Mouse (Mus musculus) MEL (cell line): ENCODE measurements at regions not wholly inside any gene's neighbourhood (a gene's known extent, or its start where the extent isn't known, plus 50 kb on each side); places are given as distances from the start of the nearest gene placed in this dataset.

Experiments used
- DNase-seq: peaks from one replicate; pipeline ENCODE4 v3.0.0; 2011; ENCODE audit warnings: low read depth, low spot score
- H3K27ac ChIP-seq: 2 replicates; pipeline ENCODE4 v1.5.1; 2012; ENCODE audit warnings: low read depth, mild to moderate bottlenecking, control low read depth, low read length, moderate library complexity; ENCODE audit not compliant: control insufficient read depth
- H3K27me3 ChIP-seq, 2 experiments: fragments of 150-350 bp in 1 of 2; sonication (generic) in 1 of 2; 2 replicates each; pipeline ENCODE4 v1.6.1; 2012; ENCODE audit warnings: low read length in 2 of 2, mild to moderate bottlenecking in 2 of 2, improper control_type of control experiment in 1 of 2, moderate library complexity in 1 of 2; ENCODE audit not compliant: insufficient read depth in 2 of 2, control insufficient read depth in 1 of 2
- H3K36me3 ChIP-seq, 2 experiments: 2 replicates each; pipeline ENCODE4 v1.6.1; 2012 to 2014; ENCODE audit warnings: low read length in 2 of 2, improper control_type of control experiment in 1 of 2, inconsistent platforms in 1 of 2, mild to moderate bottlenecking in 1 of 2; ENCODE audit not compliant: insufficient read depth in 2 of 2, control insufficient read depth in 1 of 2
- H3K4me1 ChIP-seq, 2 experiments: fragments of 150-350 bp in 1 of 2; sonication (generic) in 1 of 2; 2 replicates each; pipeline ENCODE4 v1.6.1; 2012; ENCODE audit warnings: low read length in 2 of 2, improper control_type of control experiment in 1 of 2, mild to moderate bottlenecking in 1 of 2; ENCODE audit not compliant: insufficient read depth in 2 of 2, control insufficient read depth in 1 of 2
- H3K4me3 ChIP-seq, 2 experiments: fragments of 150-350 bp in 1 of 2; sonication (generic) in 1 of 2; 2 replicates each; pipeline ENCODE4 v1.5.1; 2012; ENCODE audit warnings: low read depth in 2 of 2, low read length in 2 of 2, mild to moderate bottlenecking in 2 of 2, moderate library complexity in 2 of 2, control low read depth in 1 of 2, improper control_type of control experiment in 1 of 2; ENCODE audit not compliant: control insufficient read depth in 1 of 2, insufficient read depth in 1 of 2
- H3K79me2 ChIP-seq: 2 replicates; pipeline ENCODE4 v1.6.1; 2012; ENCODE audit warnings: mild to moderate bottlenecking, low read length, moderate library complexity; ENCODE audit not compliant: control insufficient read depth, poor library complexity, insufficient read depth
- H3K9ac ChIP-seq: 2 replicates; pipeline ENCODE4 v1.6.1; 2012; ENCODE audit warnings: low read depth, mild to moderate bottlenecking, control low read depth, low read length, moderate library complexity; ENCODE audit not compliant: control insufficient read depth, poor library complexity, severe bottlenecking
- H3K9me3 ChIP-seq: fragments of 150-350 bp; sonication (generic); replicated peaks from 2 replicates; pipeline ENCODE4 v1.6.1; 2012; ENCODE audit warnings: mild to moderate bottlenecking, low read length, improper control_type of control experiment, moderate library complexity; ENCODE audit not compliant: insufficient read depth
- CHD1 ChIP-seq: IDR thresholded peaks from 2 replicates; pipeline ENCODE4 v1.6.1; 2012; ENCODE audit warnings: low read depth, mild to moderate bottlenecking, inconsistent platforms, low read length, improper control_type of control experiment
- CTCF ChIP-seq, 3 experiments: IDR thresholded peaks in 2 of 3; conservative IDR thresholded peaks in 1 of 3; 2 replicates each; pipeline ENCODE4 v1.5.1; 2011 to 2012; ENCODE audit warnings: low read length in 3 of 3, low read depth in 2 of 3, mild to moderate bottlenecking in 2 of 3, improper control_type of control experiment in 1 of 3, inconsistent platforms in 1 of 3, mixed read lengths in 1 of 3, moderate library complexity in 1 of 3; ENCODE audit not compliant: control insufficient read depth in 1 of 3, insufficient read depth in 1 of 3, poor library complexity in 1 of 3, severe bottlenecking in 1 of 3
- ELF1 ChIP-seq: IDR thresholded peaks from 2 replicates; pipeline ENCODE4 v1.6.1; 2014; ENCODE audit warnings: low read depth, mild to moderate bottlenecking, inconsistent platforms, low read length, improper control_type of control experiment, moderate library complexity
- EP300 ChIP-seq, 2 experiments: IDR thresholded peaks; 2 replicates each; pipeline ENCODE4 v1.6.1; 2011; ENCODE audit warnings: improper control_type of control experiment in 2 of 2, low read length in 2 of 2, low read depth in 1 of 2, mild to moderate bottlenecking in 1 of 2
- ETS1 ChIP-seq: IDR thresholded peaks from 2 replicates; pipeline ENCODE4 v1.6.1; 2012; ENCODE audit warnings: low read depth, mild to moderate bottlenecking, inconsistent platforms, low read length, improper control_type of control experiment, moderate library complexity
- HCFC1 ChIP-seq: IDR thresholded peaks from 2 replicates; pipeline ENCODE4 v1.6.1; 2012; ENCODE audit warnings: low read depth, mild to moderate bottlenecking, inconsistent platforms, low read length, improper control_type of control experiment, moderate library complexity
- KAT2A ChIP-seq: conservative IDR thresholded peaks from 2 replicates; pipeline ENCODE4 v1.6.1; 2012; ENCODE audit warnings: low read depth, low read length, improper control_type of control experiment, inconsistent platforms
- MEF2A ChIP-seq: IDR thresholded peaks from 2 replicates; pipeline ENCODE4 v1.6.1; 2014; ENCODE audit warnings: low read depth, mild to moderate bottlenecking, inconsistent platforms, low read length, improper control_type of control experiment; ENCODE audit not compliant: poor library complexity, insufficient replicate concordance, severe bottlenecking; ENCODE audit errors: extremely low read depth
- MXI1 ChIP-seq: IDR thresholded peaks from 2 replicates; pipeline ENCODE4 v1.6.1; 2011; ENCODE audit warnings: mild to moderate bottlenecking, low read depth, low read length, improper control_type of control experiment
- POLR2AphosphoS2 ChIP-seq: IDR thresholded peaks from 2 replicates; pipeline ENCODE4 v1.6.1; 2011; ENCODE audit warnings: low read length, improper control_type of control experiment
- SMC3 ChIP-seq: IDR thresholded peaks from 2 replicates; pipeline ENCODE4 v1.6.1; 2011; ENCODE audit warnings: low read depth, low read length, improper control_type of control experiment
- TBP ChIP-seq: IDR thresholded peaks from 2 replicates; pipeline ENCODE4 v1.8.0; 2011; ENCODE audit warnings: low read depth, low read length, improper control_type of control experiment
- USF2 ChIP-seq, 2 experiments: IDR thresholded peaks; 2 replicates each; pipeline ENCODE4 v1.6.1; 2011 to 2012; ENCODE audit warnings: improper control_type of control experiment in 2 of 2, low read length in 2 of 2, borderline replicate concordance in 1 of 2, inconsistent platforms in 1 of 2, low read depth in 1 of 2, mild to moderate bottlenecking in 1 of 2; ENCODE audit not compliant: insufficient read depth in 1 of 2
- ZC3H11A ChIP-seq: IDR thresholded peaks from 2 replicates; pipeline ENCODE4 v1.6.1; 2012; ENCODE audit warnings: low read depth, mild to moderate bottlenecking, inconsistent platforms, low read length, improper control_type of control experiment
- ZKSCAN1 ChIP-seq: IDR thresholded peaks from 2 replicates; pipeline ENCODE4 v1.6.1; 2012; ENCODE audit warnings: low read depth, mild to moderate bottlenecking, inconsistent platforms, low read length, improper control_type of control experiment, moderate library complexity
- ZNF384 ChIP-seq: IDR thresholded peaks from 2 replicates; pipeline ENCODE4 v1.6.1; 2012; ENCODE audit warnings: low read depth, mild to moderate bottlenecking, inconsistent platforms, low read length, improper control_type of control experiment

- no peaks in the 10 kb centered on the region for H3K9me3 ChIP-seq
- peaks cover 0 to 1% of the 10 kb centered on the region in 2 experiments; a peak in 3 of 4 replicates for H3K27me3 ChIP-seq
- no peak overlapping the region for H3K9ac ChIP-seq
- TF ChIP-seq POLR2AphosphoS2 (no peak), ZNF384 (no peak), MEF2A (no peak), ZKSCAN1 (no peak), ETS1 (no peak), ZC3H11A (no peak), KAT2A (no peak), CHD1 (no peak)
- no peaks in the 10 kb centered on the region for H3K36me3 ChIP-seq
- H3K4me1 ChIP-seq = no peaks in the 10 kb centered on the region
- H3K79me2 ChIP-seq = no peaks in the 10 kb centered on the region
- H3K4me3 ChIP-seq = no peak overlapping the region
- no peak for DNase-seq
- H3K27ac ChIP-seq = no peak overlapping the region
These were observed 183.2 kb downstream of the Usp46 start for GRCm38 (mm10) chr5:73884998-73885397.

- Histone ChIP-seq H3K36me3 (no peaks in the 10 kb centered on the region), H3K9me3 (no peaks in the 10 kb centered on the region), H3K79me2 (no peaks in the 10 kb centered on the region), H3K27ac (no peak overlapping the region), H3K4me3 (no peak overlapping the region), H3K27me3 (peaks cover 0 to 1% of the 10 kb centered on the region in 2 experiments; a peak in 3 of 4 replicates), H3K4me1 (no peaks in the 10 kb centered on the region), H3K9ac (no peak overlapping the region)
- DNase-seq = no peak
- TF ChIP-seq TBP = no peak
These were observed 182.5 kb downstream of the Usp46 start for GRCm38 (mm10) chr5:73885691-73886090.

GRCm38 (mm10) chr5:73887306-73887958 lies 180.8 kb downstream of the Usp46 start:
- Histone ChIP-seq H3K27me3 (peaks cover 0 to 1% of the 10 kb centered on the region in 2 experiments; a peak in 1 of 4 replicates), H3K4me1 (no peaks in the 10 kb centered on the region), H3K27ac (no peak overlapping the region), H3K36me3 (no peaks in the 10 kb centered on the region), H3K9ac (no peak overlapping the region), H3K79me2 (no peaks in the 10 kb centered on the region), H3K4me3 (no peak overlapping the region), H3K9me3 (no peaks in the 10 kb centered on the region)
- no peak for DNase-seq
- no peak for TF ChIP-seq SMC3
- no peak for TF ChIP-seq ETS1
- no peak for TF ChIP-seq CTCF (IDR thresholded peaks at IDR 0.05 in 2 of 3, conservative IDR thresholded peaks at IDR 0.05 in 1 of 3; ENCODE audit: control insufficient read depth in 1 of 3, insufficient read depth in 1 of 3, low read depth in 2 of 3, low read length in 3 of 3, poor library complexity in 1 of 3, severe bottlenecking in 1 of 3)
- TF ChIP-seq ELF1 = no peak
- TF ChIP-seq EP300 (IDR thresholded peaks at IDR 0.05; ENCODE audit: low read depth in 1 of 2, low read length in 2 of 2) = no peak
- no peak for TF ChIP-seq MXI1
- no peak for TF ChIP-seq MEF2A
- TF ChIP-seq USF2 (IDR thresholded peaks at IDR 0.05; ENCODE audit: borderline replicate concordance in 1 of 2, insufficient read depth in 1 of 2, low read depth in 1 of 2, low read length in 2 of 2) = no peak
- no peak for TF ChIP-seq HCFC1
